Mouse (Mus musculus): ENCODE measurements at regions not wholly inside any gene's neighbourhood (a gene's known extent, or its start where the extent isn't known, plus 50 kb on each side); places are given as distances from the start of the nearest gene placed in this dataset.
A peak's percentile ranks its signal among the peaks of the same experiment; 100 is the strongest.

- peak; percentile 63 to 68 for DNase-seq (ENCODE audit: low spot score in 2 of 2)
These were observed 155.8 kb upstream of the Gm12830 start for GRCm38 (mm10) chr4:114665684-114666083.

DNA sequence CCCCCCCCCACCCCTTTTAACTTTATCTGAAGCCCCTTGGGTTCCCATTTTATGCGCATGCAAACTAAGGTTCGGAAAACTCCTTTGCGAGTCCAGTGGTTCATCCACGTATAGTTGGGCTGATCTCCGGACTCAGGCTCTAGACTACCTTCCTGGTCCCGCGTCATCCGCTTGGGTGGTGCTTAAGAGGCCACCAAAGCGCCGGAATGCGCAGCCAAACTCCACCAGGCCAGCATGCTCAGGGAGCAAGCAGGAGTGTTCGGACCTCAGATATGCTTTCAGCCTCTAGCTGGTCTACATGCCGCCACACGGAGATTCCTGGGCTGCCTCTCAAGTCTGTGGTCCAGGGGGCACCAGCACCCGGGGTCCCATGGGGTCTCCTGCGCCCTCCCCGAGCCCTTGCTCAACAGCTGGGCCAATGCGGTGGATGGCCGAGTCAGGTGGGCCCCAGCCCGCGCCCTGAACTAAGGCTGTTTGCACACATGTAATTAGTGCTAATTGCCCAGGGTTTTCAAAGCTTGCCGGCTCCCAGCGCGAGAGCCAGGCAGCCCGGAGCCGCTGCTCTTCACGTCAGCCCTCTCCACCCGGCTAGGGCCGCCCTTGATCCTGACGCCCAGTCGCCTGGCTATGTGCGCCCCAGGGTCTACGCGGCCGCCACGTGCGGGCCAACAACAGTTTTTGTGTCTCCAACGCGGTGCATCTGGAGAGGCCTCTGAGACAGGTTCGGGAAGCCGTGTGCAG is 155.1 kb upstream of the Gm12830 start:
- DNase-seq (ENCODE audit: low spot score in 2 of 2): no peak

DNA sequence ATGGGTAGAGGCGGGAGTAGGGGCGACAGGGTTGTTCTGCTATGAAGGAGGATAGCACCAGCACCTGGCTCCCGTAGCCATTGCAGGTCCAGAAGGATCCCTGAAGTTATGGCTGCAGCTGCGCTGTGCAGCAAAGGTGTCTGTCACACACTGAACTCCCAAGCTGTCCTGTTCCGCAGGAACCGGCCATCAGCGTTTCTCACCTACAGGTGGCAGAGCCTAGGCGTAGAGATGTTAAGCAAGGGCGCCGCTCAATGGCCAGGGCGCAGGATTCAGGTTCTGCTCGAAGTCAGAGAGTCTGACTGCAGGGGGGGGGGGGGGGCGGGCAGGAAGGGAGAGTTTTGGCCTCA is 154.6 kb upstream of the Gm12830 start:
- DNase-seq (ENCODE audit: low spot score in 2 of 2): no peak

DNA sequence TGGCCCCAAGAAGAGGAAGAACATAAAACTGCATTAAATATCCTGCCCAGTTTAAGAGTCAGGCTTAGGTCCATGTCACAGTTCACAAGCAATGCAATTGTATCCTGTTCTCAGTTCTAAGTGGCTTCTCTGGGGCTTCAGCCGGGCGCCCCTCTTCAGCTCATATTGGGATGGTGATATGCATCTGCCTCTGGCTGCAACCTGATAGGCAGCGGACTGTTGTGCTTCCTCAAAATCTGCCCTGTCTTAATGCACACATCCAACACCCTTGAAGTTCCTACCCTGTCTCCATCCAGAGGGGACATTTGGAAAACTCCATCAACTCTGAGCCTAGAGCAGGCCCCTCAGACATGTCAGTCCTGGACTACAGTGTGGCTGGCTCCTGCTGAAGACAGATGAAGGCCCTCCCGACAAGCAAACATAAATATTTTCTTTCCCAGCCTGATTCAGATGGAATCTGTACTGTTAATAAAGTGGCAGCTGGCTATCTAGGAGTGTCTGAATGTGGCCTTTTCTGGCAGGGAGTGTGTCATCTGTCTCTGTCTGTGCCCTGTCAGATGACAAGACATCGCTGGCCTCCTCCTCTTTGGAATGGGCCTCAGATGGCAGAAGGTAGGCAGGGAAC is 149.3 kb upstream of the Gm12830 start:
- no peak for DNase-seq (ENCODE audit: low spot score in 2 of 2)

GRCm38 (mm10) chr4:114676908-114677898 is 144.3 kb upstream of the Gm12830 start:
- DNase-seq (ENCODE audit: low spot score in 2 of 2): no peak

DNA sequence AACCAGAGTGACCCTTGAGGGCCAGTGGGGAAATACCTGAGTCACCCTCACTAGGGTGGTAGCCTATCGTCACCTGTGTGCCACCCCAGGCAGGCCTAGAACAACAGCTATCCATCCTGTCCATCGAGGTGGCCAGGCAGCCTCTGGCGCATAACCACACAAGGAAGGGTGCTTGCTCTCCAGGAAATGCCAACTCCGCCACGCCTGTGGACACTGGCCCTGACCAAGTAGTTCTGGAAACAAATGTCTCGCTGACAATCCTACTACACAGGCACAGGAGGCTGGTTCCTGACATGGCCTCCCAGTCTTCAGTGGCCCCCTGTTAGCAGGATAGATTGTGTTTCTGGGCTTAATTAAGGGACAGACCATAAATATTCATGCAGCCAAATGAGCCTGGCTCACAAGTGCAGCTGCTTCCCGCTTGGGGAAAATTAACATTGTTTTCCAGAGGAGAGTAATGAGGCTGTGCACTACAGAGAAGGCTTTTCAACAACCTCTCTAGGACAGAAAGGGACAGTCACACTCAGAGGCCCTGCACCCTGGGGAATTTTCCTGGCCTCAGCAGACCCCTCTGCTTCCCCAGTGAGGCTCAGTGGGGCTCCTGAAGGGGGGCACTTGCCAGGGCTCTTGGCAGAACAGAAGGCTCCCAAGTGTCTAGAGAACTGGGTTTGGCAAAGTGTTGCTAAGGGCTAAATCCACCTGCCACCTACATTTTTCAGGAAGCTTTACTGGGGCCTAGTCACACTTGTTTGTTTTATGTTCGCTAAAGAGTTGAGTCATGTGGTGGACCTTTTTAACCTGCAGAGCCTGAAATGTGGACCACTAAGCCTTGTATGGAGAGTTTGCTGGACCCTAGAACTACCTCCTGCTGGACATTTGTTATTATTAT is 143.2 kb upstream of the Gm12830 start:
- DNase-seq (ENCODE audit: low spot score in 2 of 2): no peak

DNA sequence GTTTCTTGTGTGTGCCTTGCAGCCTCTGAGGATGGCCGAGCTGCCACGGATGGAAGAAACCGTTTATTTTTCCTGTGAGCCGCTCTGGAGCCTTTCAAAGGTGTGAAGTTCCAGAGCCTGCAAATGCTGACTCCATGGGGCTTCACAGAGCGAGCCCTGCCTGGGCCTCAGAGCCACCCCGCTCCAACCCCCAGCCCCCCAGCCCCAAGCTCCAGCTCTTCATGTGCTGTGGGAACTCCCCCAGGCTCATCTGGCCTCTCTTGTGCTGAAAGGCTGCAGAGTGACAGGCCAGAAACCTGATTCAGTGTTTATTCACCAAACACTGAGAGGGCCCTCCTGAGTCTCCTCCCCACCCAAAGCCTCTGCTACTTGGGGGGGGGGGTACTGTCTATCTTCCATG is 141.2 kb upstream of the Gm12830 start:
- DNase-seq (ENCODE audit: low spot score in 2 of 2): no peak

DNA sequence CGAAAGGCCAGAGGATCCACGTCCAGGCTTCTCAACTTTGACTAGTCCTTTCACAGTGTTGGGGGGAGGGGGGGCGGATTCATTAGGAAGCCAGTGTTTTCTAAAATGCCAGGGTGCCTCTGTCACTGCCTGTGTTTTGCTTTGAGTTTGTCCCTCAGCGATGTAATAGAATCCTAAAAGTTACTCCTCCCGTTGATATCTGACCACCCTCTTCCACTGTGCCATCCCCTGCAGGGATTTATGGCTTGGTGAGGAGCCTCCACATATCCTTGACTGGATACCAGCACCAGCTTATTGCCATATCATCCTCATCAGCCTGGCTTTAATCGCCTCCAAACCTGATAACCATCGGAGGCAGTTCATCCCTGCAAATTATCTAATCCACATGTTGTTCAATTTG is 138.6 kb upstream of the Gm12830 start:
- DNase-seq (ENCODE audit: low spot score in 2 of 2): no peak

GRCm38 (mm10) chr4:114683696-114684095 is 137.8 kb upstream of the Gm12830 start:
- no peak for DNase-seq (ENCODE audit: low spot score in 2 of 2)

GRCm38 (mm10) chr4:114684844-114685382 is 136.6 kb upstream of the Gm12830 start:
- DNase-seq (ENCODE audit: low spot score in 2 of 2): no peak

- DNase-seq (ENCODE audit: low spot score in 2 of 2): no peak
These were observed 136.1 kb upstream of the Gm12830 start for GRCm38 (mm10) chr4:114685454-114685853.

DNA sequence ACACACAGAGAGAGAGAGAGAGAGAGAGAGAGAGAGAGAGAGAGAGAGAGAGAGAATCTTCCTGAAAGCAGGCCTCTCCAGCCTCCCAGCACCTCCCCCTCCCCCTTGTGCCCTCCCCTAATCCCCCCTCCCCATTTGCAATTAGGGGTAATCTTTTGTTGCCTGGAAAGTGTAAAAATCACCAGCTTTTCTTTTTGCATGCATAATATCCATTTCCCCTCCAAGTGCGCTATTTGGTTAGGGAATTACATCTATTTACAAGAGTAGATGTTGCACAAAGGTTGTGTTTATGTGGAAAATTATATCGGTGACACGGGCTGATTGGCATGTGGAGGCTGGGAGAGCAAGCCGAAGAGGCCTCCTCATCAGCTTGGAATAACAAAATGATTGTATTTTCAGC is 135.4 kb upstream of the Gm12830 start:
- no peak for DNase-seq (ENCODE audit: low spot score in 2 of 2)

- DNase-seq (ENCODE audit: low spot score in 2 of 2): no peak
These were observed 133.1 kb upstream of the Gm12830 start for GRCm38 (mm10) chr4:114688356-114688972.

DNA sequence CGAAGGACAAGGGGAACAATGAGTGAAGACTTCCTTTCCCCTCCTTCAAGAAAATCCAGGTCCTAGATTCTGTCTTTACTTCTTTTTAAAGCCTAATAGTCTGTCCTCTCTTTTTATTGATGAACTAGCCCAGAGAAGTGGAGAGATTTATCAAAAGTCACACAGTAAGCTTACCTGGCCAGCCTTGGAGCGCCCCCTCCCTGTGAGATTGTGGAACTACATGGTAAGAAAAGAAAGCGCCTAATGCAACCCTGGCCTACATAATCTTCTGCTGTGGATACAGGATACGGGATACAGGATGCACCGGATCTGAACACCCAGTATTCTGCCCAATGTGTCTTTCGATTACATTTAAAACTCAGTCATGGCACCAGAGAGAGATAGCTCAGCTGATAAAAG is 132.6 kb upstream of the Gm12830 start:
- no peak for DNase-seq (ENCODE audit: low spot score in 2 of 2)

GRCm38 (mm10) chr4:114705586-114705985 is 115.9 kb upstream of the Gm12830 start:
- no peak for DNase-seq (ENCODE audit: low spot score in 2 of 2)

GRCm38 (mm10) chr4:114710182-114710909 is 111.2 kb upstream of the Gm12830 start:
- DNase-seq (ENCODE audit: low spot score in 2 of 2): no peak

DNA sequence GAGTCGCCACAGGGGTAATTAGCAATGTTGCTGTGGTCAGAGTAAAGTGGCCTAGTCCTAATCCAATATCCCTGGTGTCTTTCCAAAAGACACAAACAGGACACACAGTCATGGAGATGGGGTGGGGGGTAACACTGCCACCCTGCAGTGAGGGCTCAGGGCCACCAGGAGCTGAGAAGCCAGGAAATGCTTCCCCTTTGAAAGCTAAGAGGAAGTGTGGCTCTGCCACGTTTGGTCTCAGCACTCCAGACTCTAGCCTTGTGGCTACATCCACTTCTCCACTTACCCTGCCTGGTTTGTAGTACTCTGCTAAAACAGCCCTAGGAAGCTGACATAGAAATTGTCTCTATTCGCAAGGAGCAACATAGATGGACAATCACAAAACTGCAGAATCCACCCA is 110.4 kb upstream of the Gm12830 start:
- no peak for DNase-seq (ENCODE audit: low spot score in 2 of 2)

- DNase-seq (ENCODE audit: low spot score in 2 of 2): no peak
These were observed 109.4 kb upstream of the Gm12830 start for GRCm38 (mm10) chr4:114712005-114712665.

DNA sequence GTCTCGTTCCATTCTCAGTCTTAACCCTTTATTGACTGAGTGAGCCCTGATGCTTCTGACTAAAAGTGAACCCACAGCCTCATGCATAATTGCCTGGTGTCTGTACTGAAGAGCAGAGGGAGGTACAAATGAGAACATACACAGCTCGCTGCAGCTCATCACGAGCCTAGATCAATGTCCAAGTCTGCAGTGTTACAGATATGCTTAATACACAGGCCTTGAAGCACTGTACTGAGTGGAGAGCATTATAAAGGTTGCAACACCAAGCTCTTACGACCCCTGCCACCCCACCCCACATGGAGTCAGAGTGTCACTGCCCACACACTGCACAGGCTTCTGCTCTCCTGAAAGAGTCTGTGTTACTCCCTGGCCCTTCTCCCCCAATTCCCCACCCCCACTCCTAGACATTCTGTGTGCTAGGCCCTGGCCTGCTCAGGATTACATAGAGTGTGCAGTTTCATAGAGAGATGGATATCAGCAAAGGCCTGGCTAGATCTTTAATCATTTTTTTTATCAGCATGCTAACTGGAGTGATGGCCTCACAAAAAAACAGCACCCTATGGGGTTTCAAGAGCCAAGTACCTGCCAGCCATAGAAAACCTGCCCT is 108.5 kb upstream of the Gm12830 start:
- DNase-seq (ENCODE audit: low spot score in 2 of 2): no peak
